Mouse (Mus musculus) kidney, adult 8-10 months (tissue): ENCODE data around the gene Laptm4a.

Source experiments
- DNase-seq, 2 experiments: peaks; one replicate each; pipeline ENCODE4 v3.0.0; 2022

Laptm4a gene

GRCm38 (mm10) chr12:8961607-8962316 is 40.3 kb downstream of the Laptm4a start:
- peak; percentile 16 to 46 for DNase-seq

GRCm38 (mm10) chr12:8969828-8970227 is 48.4 kb downstream of the Laptm4a start:
- peak; percentile 49 to 63 for DNase-seq

DNA sequence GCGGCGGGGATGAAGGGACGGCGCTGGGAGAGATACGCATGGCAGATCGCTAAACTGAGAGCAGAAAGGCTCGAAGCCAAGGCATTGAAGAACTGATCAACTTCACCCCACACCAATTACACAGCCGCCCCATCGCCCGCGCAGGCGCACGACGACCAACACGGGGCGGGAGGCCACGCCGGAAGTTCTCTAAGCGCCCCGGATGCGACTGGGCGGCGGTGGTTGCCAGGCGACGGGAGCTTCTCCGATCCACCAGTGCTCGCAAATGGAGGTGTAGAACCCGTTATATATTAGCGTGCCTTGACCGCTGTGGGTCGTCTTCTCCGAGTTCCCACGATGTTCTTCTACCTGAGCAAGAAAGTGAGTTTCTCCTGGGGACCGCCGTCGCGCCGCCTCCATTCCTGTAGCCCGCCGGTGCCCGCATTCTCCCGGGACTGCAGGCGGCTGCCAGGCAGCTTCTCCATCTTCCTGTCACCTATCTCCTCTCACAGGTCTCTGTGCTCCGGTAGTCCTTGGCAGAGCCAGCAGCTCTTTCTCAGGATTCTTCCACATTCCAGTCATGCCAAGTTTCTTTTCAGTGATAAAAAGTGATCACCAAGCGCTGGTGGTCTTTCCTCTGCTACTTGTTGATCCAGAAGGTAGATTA is 52.5 kb downstream of the Laptm4a start, which contains the start of gene Wdr35:
Gene Wdr35 (plus strand): TSS at position 73 of the 646 bp plus-strand sequence.
- DNase-seq = peak; percentile 88

DNA sequence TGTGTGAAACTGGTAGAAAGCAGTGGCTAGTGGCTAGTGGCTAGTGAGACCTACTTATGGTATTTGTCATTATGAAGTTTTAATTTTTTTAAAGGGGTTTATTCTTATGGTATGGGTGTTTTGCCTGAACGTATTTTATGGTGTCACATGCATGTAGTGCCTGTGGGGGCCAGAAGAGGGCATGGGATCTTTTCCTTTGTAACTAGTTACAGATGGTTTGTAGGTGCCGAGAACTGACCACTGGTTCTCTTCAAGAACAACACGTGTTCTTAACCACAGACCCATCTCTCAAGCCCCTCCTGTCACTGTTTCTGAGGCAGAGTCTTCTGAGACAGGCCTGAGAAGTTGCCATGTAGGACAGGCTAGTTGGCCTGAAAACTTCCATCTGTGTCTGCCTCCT is 53.6 kb downstream of the Laptm4a start:
- no peak for DNase-seq
